Mouse (Mus musculus): ENCODE results near the gene Gpr137. TPM values are rescaled to one million over a fixed set of nuclear protein-coding genes. Genes with fewer than 3 reads are reported as not detected.

Gene Gpr137
- polyA plus RNA-seq, 1 experiment, result 31.2 TPM

GRCm38 (mm10) chr19:6934195-6934977 lies 7.9 kb downstream of the Gpr137 start, which contains the start of gene Kcnk4:
Gene Kcnk4 (minus strand): TSS chr19:6934515.
- Histone ChIP-seq H3K36me3 (ENCODE audit: control insufficient read depth, insufficient read depth) (no peaks in the 10 kb centered on the region), H3K27me3 (ENCODE audit: control insufficient read depth, insufficient read depth, insufficient read length) (peaks cover 18% of the 10 kb centered on the region), H3K79me2 (ENCODE audit: control insufficient read depth, insufficient read depth) (no peaks in the 10 kb centered on the region), H3K79me3 (ENCODE audit: low read depth) (no peaks in the 10 kb centered on the region), H3K4me3 (ENCODE audit: insufficient read depth, poor library complexity, severe bottlenecking) (no peak within 1 kb of the TSS), H3ac (ENCODE audit: control insufficient read depth, insufficient read length, low read depth) (peak within 1 kb of the TSS; percentile 8)
- no peak for TF ChIP-seq FOSL1 (IDR thresholded peaks at IDR 0.05; ENCODE audit: insufficient read depth, low read length, poor library complexity, severe bottlenecking)
- no peak for TF ChIP-seq CTCF (IDR thresholded peaks at IDR 0.05; ENCODE audit: control insufficient read depth, insufficient read depth, insufficient read length)
- TF ChIP-seq CEBPB (IDR thresholded peaks at IDR 0.05; ENCODE audit: low read depth), result no peak
- no peak for TF ChIP-seq MAX (IDR thresholded peaks at IDR 0.05)
- no peak for TF ChIP-seq USF1 (IDR thresholded peaks at IDR 0.05; ENCODE audit: low read depth)
- TF ChIP-seq MYOG (IDR thresholded peaks at IDR 0.05; ENCODE audit: control insufficient read depth, extremely low read depth, insufficient read length), result no peak
- no peak for TF ChIP-seq MYOD1 (IDR thresholded peaks at IDR 0.05; ENCODE audit: control insufficient read depth, insufficient read length, low read depth)

DNA sequence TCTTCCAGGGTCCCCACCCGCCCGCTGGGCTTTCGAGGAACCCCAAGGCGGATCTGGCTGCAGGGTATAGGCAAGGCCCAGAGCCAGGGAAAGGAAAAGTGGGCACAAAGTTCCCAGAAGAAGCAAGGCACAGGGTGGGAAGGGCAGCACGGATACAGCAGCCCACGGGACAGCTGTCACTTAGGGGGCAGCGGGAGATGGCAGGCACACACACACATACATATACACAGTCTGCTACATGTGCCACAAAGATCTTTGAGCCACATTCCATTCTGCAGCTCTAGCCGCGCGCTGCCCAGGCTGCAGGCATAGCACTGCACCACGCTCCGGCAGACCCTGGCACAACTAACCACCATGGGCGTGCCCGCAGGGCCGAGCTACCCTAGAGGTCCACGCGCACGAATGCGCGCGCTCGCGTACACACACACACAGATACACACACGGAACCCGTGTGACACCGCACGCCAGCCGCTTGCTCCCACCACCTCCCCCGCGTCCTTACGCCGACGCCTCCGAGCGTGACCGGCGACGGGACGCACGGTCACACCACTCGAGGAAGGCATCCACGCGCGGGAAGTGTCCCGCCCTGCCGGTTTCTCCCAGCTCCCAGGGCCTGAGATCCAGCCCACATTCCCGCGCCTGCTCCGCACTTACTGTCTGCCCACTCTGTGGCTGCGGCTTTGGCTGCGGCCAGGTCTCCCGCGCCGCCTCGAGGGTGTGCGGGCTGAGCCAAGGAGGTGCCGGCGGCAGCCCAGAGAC lies 8.7 kb downstream of the Gpr137 start:
- Histone ChIP-seq H3K79me2 (ENCODE audit: control insufficient read depth, insufficient read depth) (no peaks in the 10 kb centered on the region), H3K4me3 (ENCODE audit: insufficient read depth, poor library complexity, severe bottlenecking) (no peak overlapping the region), H3K79me3 (ENCODE audit: low read depth) (no peaks in the 10 kb centered on the region), H3K36me3 (ENCODE audit: control insufficient read depth, insufficient read depth) (no peaks in the 10 kb centered on the region), H3ac (ENCODE audit: control insufficient read depth, insufficient read length, low read depth) (peak overlapping the region; percentile 8), H3K27me3 (ENCODE audit: control insufficient read depth, insufficient read depth, insufficient read length) (peaks cover 18% of the 10 kb centered on the region)
- TF ChIP-seq MYOD1 (IDR thresholded peaks at IDR 0.05; ENCODE audit: control insufficient read depth, insufficient read length, low read depth), result no peak
- no peak for TF ChIP-seq FOSL1 (IDR thresholded peaks at IDR 0.05; ENCODE audit: insufficient read depth, low read length, poor library complexity, severe bottlenecking)

DNA sequence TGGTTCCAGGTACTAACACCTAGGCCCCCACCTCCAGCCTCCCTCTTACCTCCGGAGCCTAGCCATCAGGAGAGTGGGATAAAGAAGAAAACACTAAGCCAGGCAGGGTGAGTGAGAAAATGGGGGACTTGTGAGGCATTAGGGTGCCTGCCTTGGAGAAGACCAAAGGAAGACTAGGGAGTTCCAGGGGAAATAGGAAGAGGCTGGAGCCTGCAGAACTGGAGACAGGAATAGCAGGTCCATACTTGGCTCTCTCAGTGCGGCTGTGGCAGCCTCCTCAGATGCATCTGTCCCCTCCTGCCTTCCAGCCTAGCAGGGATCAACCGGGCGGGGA lies 9.2 kb downstream of the Gpr137 start:
- Histone ChIP-seq H3K36me3 (ENCODE audit: control insufficient read depth, insufficient read depth) (no peaks in the 10 kb centered on the region), H3K79me2 (ENCODE audit: control insufficient read depth, insufficient read depth) (no peaks in the 10 kb centered on the region), H3K4me3 (ENCODE audit: insufficient read depth, poor library complexity, severe bottlenecking) (no peak overlapping the region), H3K79me3 (ENCODE audit: low read depth) (no peaks in the 10 kb centered on the region), H3K27me3 (ENCODE audit: control insufficient read depth, insufficient read depth, insufficient read length) (peaks cover 18% of the 10 kb centered on the region), H3ac (ENCODE audit: control insufficient read depth, insufficient read length, low read depth) (no peak overlapping the region)
- no peak for TF ChIP-seq CEBPB (IDR thresholded peaks at IDR 0.05; ENCODE audit: low read depth)
- TF ChIP-seq MAX (IDR thresholded peaks at IDR 0.05), result no peak
- no peak for TF ChIP-seq MYOG (IDR thresholded peaks at IDR 0.05; ENCODE audit: control insufficient read depth, extremely low read depth, insufficient read length)

DNA sequence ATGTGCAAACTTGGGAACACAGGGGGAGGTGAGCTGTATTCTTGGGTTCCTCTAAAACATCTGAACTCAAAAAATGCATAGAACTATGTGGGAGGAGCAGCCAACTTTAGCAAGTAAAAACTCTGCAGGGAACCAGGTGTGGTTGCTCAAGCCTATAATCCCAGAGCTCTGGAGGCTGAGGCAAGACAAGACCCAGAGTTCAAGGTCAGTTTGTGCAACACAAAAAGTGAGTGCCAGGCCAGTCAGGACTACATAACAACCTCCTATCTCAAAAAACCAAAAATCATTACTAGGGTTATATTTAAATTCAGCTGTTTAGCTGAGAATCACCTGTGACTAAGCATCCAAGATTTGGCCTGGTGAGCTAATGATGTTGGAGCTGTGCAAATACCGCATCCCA lies 10.3 kb downstream of the Gpr137 start:
- Histone ChIP-seq H3ac (ENCODE audit: control insufficient read depth, insufficient read length, low read depth) (no peak overlapping the region), H3K36me3 (ENCODE audit: control insufficient read depth, insufficient read depth) (no peaks in the 10 kb centered on the region), H3K79me2 (ENCODE audit: control insufficient read depth, insufficient read depth) (no peaks in the 10 kb centered on the region), H3K79me3 (ENCODE audit: low read depth) (no peaks in the 10 kb centered on the region), H3K4me3 (ENCODE audit: insufficient read depth, poor library complexity, severe bottlenecking) (no peak overlapping the region), H3K27me3 (ENCODE audit: control insufficient read depth, insufficient read depth, insufficient read length) (peaks cover 26% of the 10 kb centered on the region)
- TF ChIP-seq CTCF (IDR thresholded peaks at IDR 0.05; ENCODE audit: control insufficient read depth, insufficient read depth, insufficient read length) (no peak), MAX (IDR thresholded peaks at IDR 0.05) (no peak), MYOD1 (IDR thresholded peaks at IDR 0.05; ENCODE audit: control insufficient read depth, insufficient read length, low read depth) (no peak), MYOG (IDR thresholded peaks at IDR 0.05; ENCODE audit: control insufficient read depth, extremely low read depth, insufficient read length) (no peak), CEBPB (IDR thresholded peaks at IDR 0.05; ENCODE audit: low read depth) (no peak), FOSL1 (IDR thresholded peaks at IDR 0.05; ENCODE audit: insufficient read depth, low read length, poor library complexity, severe bottlenecking) (no peak), USF1 (IDR thresholded peaks at IDR 0.05; ENCODE audit: low read depth) (no peak)

DNA sequence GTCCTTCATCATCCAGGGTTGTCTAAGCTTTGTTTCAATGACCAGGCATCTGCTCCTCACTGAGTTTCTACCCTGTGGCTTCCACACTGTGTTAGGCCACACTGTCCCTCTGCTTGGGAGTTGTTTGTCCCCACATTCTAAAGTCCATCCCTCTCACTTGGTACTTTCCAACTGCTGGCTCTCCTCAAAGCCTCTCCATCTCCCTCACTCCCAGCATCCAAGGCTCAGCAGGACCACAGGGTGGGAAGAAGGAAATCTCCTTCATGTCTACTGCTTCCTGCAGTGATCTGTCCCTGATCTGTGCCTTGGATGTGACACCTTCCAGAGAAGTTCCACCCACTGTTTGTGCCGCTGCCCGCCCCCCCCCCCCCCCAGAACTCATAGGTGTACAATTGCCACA lies 11.3 kb downstream of the Gpr137 start:
- H3K36me3 ChIP-seq (ENCODE audit: control insufficient read depth, insufficient read depth), result no peaks in the 10 kb centered on the region
- no peaks in the 10 kb centered on the region for H3K79me3 ChIP-seq (ENCODE audit: low read depth)
- H3K79me2 ChIP-seq (ENCODE audit: control insufficient read depth, insufficient read depth), result no peaks in the 10 kb centered on the region
- no peak overlapping the region for H3ac ChIP-seq (ENCODE audit: control insufficient read depth, insufficient read length, low read depth)
- H3K27me3 ChIP-seq (ENCODE audit: control insufficient read depth, insufficient read depth, insufficient read length), result peaks cover 28% of the 10 kb centered on the region
- TF ChIP-seq MYOD1 (IDR thresholded peaks at IDR 0.05; ENCODE audit: control insufficient read depth, insufficient read length, low read depth) (no peak), MYOG (IDR thresholded peaks at IDR 0.05; ENCODE audit: control insufficient read depth, extremely low read depth, insufficient read length) (no peak), CTCF (IDR thresholded peaks at IDR 0.05; ENCODE audit: control insufficient read depth, insufficient read depth, insufficient read length) (no peak), FOSL1 (IDR thresholded peaks at IDR 0.05; ENCODE audit: insufficient read depth, low read length, poor library complexity, severe bottlenecking) (no peak), USF1 (IDR thresholded peaks at IDR 0.05; ENCODE audit: low read depth) (no peak)
- no peak overlapping the region for H3K4me3 ChIP-seq (ENCODE audit: insufficient read depth, poor library complexity, severe bottlenecking)

DNA sequence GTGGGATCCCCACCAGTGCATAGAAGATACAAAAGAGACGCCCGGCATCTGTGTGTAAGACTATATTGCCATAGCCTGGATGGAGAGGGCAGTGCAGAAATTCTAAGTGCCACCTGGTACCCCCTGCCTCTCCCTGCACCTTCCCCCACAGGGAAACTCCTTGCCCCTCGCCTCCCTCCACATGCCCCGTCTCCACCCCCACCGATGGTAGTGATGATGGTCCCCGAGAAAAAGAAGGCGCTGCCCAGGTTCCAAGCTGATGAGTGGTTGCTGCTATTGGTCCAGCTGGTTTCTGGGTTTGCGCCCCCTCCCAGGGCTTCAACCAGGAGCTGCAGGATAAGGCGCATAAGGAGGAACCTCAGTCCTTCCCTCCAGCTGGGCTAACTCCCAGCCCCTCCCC lies 14.2 kb downstream of the Gpr137 start:
- Histone ChIP-seq H3ac (ENCODE audit: control insufficient read depth, insufficient read length, low read depth) (no peak overlapping the region), H3K79me2 (ENCODE audit: control insufficient read depth, insufficient read depth) (no peaks in the 10 kb centered on the region), H3K36me3 (ENCODE audit: control insufficient read depth, insufficient read depth) (no peaks in the 10 kb centered on the region), H3K4me3 (ENCODE audit: insufficient read depth, poor library complexity, severe bottlenecking) (no peak overlapping the region), H3K79me3 (ENCODE audit: low read depth) (no peaks in the 10 kb centered on the region), H3K27me3 (ENCODE audit: control insufficient read depth, insufficient read depth, insufficient read length) (peaks cover 14% of the 10 kb centered on the region)
- TF ChIP-seq MYOG (IDR thresholded peaks at IDR 0.05; ENCODE audit: control insufficient read depth, extremely low read depth, insufficient read length) (no peak), MYOD1 (IDR thresholded peaks at IDR 0.05; ENCODE audit: control insufficient read depth, insufficient read length, low read depth) (no peak), MAX (IDR thresholded peaks at IDR 0.05) (no peak), CTCF (IDR thresholded peaks at IDR 0.05; ENCODE audit: control insufficient read depth, insufficient read depth, insufficient read length) (no peak), CEBPB (IDR thresholded peaks at IDR 0.05; ENCODE audit: low read depth) (no peak), FOSL1 (IDR thresholded peaks at IDR 0.05; ENCODE audit: insufficient read depth, low read length, poor library complexity, severe bottlenecking) (no peak), USF1 (IDR thresholded peaks at IDR 0.05; ENCODE audit: low read depth) (no peak)

All from C2C12 (cell line).